Mouse (Mus musculus) left cerebral cortex, adult 6 months (tissue): Measurements from ENCODE around the gene Trim39. TPM values are rescaled to one million over a fixed set of nuclear protein-coding genes. Genes with fewer than 3 reads are reported as not detected.

ENCODE experiments used
- long read RNA-seq, 2 experiments: library from polyadenylated mRNA; unstranded; transcript quantifications; one replicate each; pipeline ENCODE4 v2.0.0; 2019 to 2020
- polyA plus RNA-seq: library from polyadenylated mRNA; unstranded; fragments of <200 nt; fragmentation: Nextera tagmentation; gene quantifications from 2 replicates; pipeline ENCODE4 v1.2.3, GENCODE M21; 2021

Trim39 gene
- 3.7 and 4.7 TPM in 2 replicates for polyA plus RNA-seq
- long read RNA-seq, experiment 1, transcript Trim39-203 (7 exons, 3,204 nt) = major isoform, 28 of 39 reads
- long read RNA-seq, experiment 1, partial matches to known transcripts = 9 of 39 reads
- long read RNA-seq, experiment 1, other reads (novel, unspliced or antisense) = 1 of 39 reads
- long read RNA-seq, experiment 2, partial matches to known transcripts = 1 of 6 reads
- long read RNA-seq, experiment 2, other reads (novel, unspliced or antisense) = 1 of 6 reads

GRCm38 (mm10) chr17:36271586-36272256, at the start of gene Trim39:
Gene Trim39, minus strand, starts transcription at chr17:36272247.

GRCm38 (mm10) chr17:36286390-36286789, 14.3 kb upstream of the Trim39 start, which contains the start of gene H2-M10.2:
Gene H2-M10.2, minus strand, starts transcription at chr17:36286490.

GRCm38 (mm10) chr17:36257969-36258368, 14.1 kb downstream of the Trim39 start, which contains the start of gene Rpp21:
Gene Rpp21, minus strand, starts transcription at chr17:36258069.

Other genes with a start within 250 kb of the Trim39 start
- gene H2-T23, start 239.4 kb downstream of the Trim39 start, polyA plus RNA-seq = 24.6 and 34.7 TPM in 2 replicates
- 21.2 and 21.4 TPM in 2 replicates for gene H2-T22, start 229.5 kb downstream of the Trim39 start, polyA plus RNA-seq
- gene Gm6034, start 229.3 kb downstream of the Trim39 start, polyA plus RNA-seq = not detected in 2 replicates
- gene Gm11127, start 213.9 kb downstream of the Trim39 start, polyA plus RNA-seq = not detected in 2 replicates
- gene Gm19684, start 150.6 kb downstream of the Trim39 start, polyA plus RNA-seq = 0.06 TPM in 1 of 2 replicates, not detected in the other
- gene Gm7030, start 142.8 kb downstream of the Trim39 start, polyA plus RNA-seq = not detected in 2 replicates
- gene Gm8909, start 103.7 kb downstream of the Trim39 start, polyA plus RNA-seq = 0.39 TPM in 1 of 2 replicates, not detected in the other
- gene H2-T3, start 82.0 kb downstream of the Trim39 start, polyA plus RNA-seq = not detected in 2 replicates
- gene Rpp21, start 14.2 kb downstream of the Trim39 start, polyA plus RNA-seq = 107 and 115 TPM in 2 replicates
- gene H2-M10.2, start 14.2 kb upstream of the Trim39 start, polyA plus RNA-seq = not detected in 2 replicates
- gene H2-M10.1, start 53.9 kb upstream of the Trim39 start, polyA plus RNA-seq = not detected in 2 replicates
- not detected in 2 replicates for gene H2-M10.3, start 96.2 kb upstream of the Trim39 start, polyA plus RNA-seq
- gene H2-M10.4, start 190.1 kb upstream of the Trim39 start, polyA plus RNA-seq = not detected in 2 replicates